Mouse (Mus musculus) myocyte (in vitro differentiated cells): ENCODE measurements around the gene Gm10277.

Source experiments
- E2F4 ChIP-seq: IDR thresholded peaks from one replicate; pipeline ENCODE4 v1.6.1; 2011; ENCODE audit warnings: mild to moderate bottlenecking, control low read depth, moderate library complexity; ENCODE audit not compliant: insufficient read depth
- MAX ChIP-seq: IDR thresholded peaks from one replicate; pipeline ENCODE4 v1.6.1; 2011; ENCODE audit warnings: low read depth, mild to moderate bottlenecking, control low read depth
- MYOD1 ChIP-seq, 3 experiments: IDR thresholded peaks; one replicate each; pipeline ENCODE4 v1.6.1; 2011; ENCODE audit warnings: control low read depth in 2 of 3, low read depth in 2 of 3, mild to moderate bottlenecking in 2 of 3, moderate library complexity in 1 of 3; ENCODE audit not compliant: insufficient read length in 2 of 3, control insufficient read depth in 1 of 3
- MYOG ChIP-seq, 3 experiments: IDR thresholded peaks; one replicate each; pipeline ENCODE4 v1.6.1; 2011; ENCODE audit warnings: control low read depth in 2 of 3, low read depth in 2 of 3, mild to moderate bottlenecking in 2 of 3; ENCODE audit not compliant: insufficient read length in 2 of 3, control insufficient read depth in 1 of 3, insufficient read depth in 1 of 3
- POLR2A ChIP-seq: IDR thresholded peaks from one replicate; pipeline ENCODE4 v1.6.1; 2011; ENCODE audit warnings: low read depth, mild to moderate bottlenecking, control low read depth, moderate library complexity; ENCODE audit not compliant: insufficient read length
- POLR2AphosphoS2 ChIP-seq: IDR thresholded peaks from one replicate; pipeline ENCODE4 v1.6.1; 2011; ENCODE audit warnings: low read depth, control low read depth; ENCODE audit not compliant: insufficient read length
- REST ChIP-seq: IDR thresholded peaks from one replicate; pipeline ENCODE4 v1.6.1; 2011; ENCODE audit warnings: mild to moderate bottlenecking, control low read depth, moderate library complexity; ENCODE audit not compliant: insufficient read depth, insufficient read length
- TCF12 ChIP-seq: IDR thresholded peaks from one replicate; pipeline ENCODE4 v1.6.1; 2011; ENCODE audit warnings: mild to moderate bottlenecking, control low read depth; ENCODE audit not compliant: poor library complexity, insufficient read depth, severe bottlenecking
- TCF3 ChIP-seq: IDR thresholded peaks from one replicate; pipeline ENCODE4 v1.6.1; 2011; ENCODE audit warnings: low read depth, control low read depth; ENCODE audit not compliant: insufficient read length
- USF1 ChIP-seq: IDR thresholded peaks from one replicate; pipeline ENCODE4 v1.6.1; 2011; ENCODE audit warnings: low read depth, mild to moderate bottlenecking, control low read depth, moderate library complexity

DNA sequence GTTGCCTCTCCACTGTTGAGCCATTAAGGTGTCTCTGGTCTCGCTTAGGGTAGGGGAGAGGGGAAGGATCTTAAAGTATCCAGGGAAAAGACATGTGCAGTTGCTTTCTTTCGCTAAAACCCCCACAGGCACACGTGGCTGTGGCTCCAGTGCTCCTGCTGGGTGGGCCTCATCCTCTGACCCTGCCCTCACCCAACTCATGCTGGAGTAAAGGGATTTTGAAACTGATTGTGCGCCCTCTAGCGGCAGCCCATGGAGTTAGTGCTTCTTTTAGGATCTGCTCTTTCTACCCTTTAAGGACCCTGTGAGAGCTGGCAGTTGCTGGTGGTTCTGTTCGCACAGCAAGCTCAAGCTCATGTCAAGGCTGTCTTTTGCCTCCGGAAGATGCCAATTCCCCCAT, 35.2 kb upstream of the Gm10277 start:
- TF ChIP-seq USF1 (no peak), MAX (no peak), TCF3 (no peak), POLR2A (no peak), REST (no peak), TCF12 (no peak), E2F4 (no peak), MYOD1 (IDR thresholded peaks at IDR 0.05; ENCODE audit: control insufficient read depth in 1 of 3, insufficient read length in 2 of 3, low read depth in 2 of 3) (no peak), MYOG (IDR thresholded peaks at IDR 0.05; ENCODE audit: control insufficient read depth in 1 of 3, insufficient read depth in 1 of 3, insufficient read length in 2 of 3, low read depth in 2 of 3) (no peak), POLR2AphosphoS2 (no peak)
